Mouse (Mus musculus) forebrain, embryonic 14.5 days (tissue): Measurements from ENCODE around the gene Lama1. TPM values are rescaled to one million over a fixed set of nuclear protein-coding genes. Genes with fewer than 3 reads are reported as not detected.
A peak's percentile ranks its signal among the peaks of the same experiment; 100 is the strongest.

Experiments
- ATAC-seq: fragments of 200-750 bp; cut with Nextera tagmentation; 2 replicates; pipeline ENCODE4 v1.8.0; 2017; ENCODE audit warnings: mild to moderate bottlenecking, moderate library complexity
- DNase-seq: peaks from one replicate; pipeline ENCODE4 v3.0.0-alpha.2; 2015; ENCODE audit warnings: low spot score
- H3K27ac ChIP-seq: fragments of 300-500 bp; sonication (generic); 2 replicates; pipeline ENCODE4 v1.5.1; 2014; ENCODE audit warnings: low read depth, mild to moderate bottlenecking, control low read depth, low read length, moderate library complexity
- H3K27me3 ChIP-seq: fragments of 300-500 bp; sonication (generic); replicated peaks from 2 replicates; pipeline ENCODE4 v1.6.1; 2014; ENCODE audit warnings: low read length, control low read depth, mixed read lengths; ENCODE audit not compliant: control insufficient read depth, insufficient read depth
- H3K36me3 ChIP-seq: fragments of 300-500 bp; sonication (generic); 2 replicates; pipeline ENCODE4 v1.6.1; 2014; ENCODE audit warnings: low read length, control low read depth; ENCODE audit not compliant: control insufficient read depth, insufficient read depth
- H3K4me1 ChIP-seq: fragments of 300-500 bp; sonication (generic); 2 replicates; pipeline ENCODE4 v1.6.1; 2014; ENCODE audit warnings: antibody characterized with exemption, low read length, control low read depth; ENCODE audit not compliant: control insufficient read depth, insufficient read depth
- H3K4me2 ChIP-seq: fragments of 300-500 bp; sonication (generic); 2 replicates; pipeline ENCODE4 v1.6.1; 2014; ENCODE audit warnings: mild to moderate bottlenecking, control low read depth, low read length
- H3K4me3 ChIP-seq: fragments of 300-500 bp; sonication (generic); 2 replicates; pipeline ENCODE4 v1.5.1; 2014; ENCODE audit warnings: low read depth, low read length, control low read depth
- H3K9ac ChIP-seq: fragments of 300-500 bp; sonication (generic); 2 replicates; pipeline ENCODE4 v1.6.1; 2014; ENCODE audit warnings: mild to moderate bottlenecking, low read length, control low read depth, moderate library complexity
- H3K9me3 ChIP-seq: fragments of 300-500 bp; sonication (generic); replicated peaks from 2 replicates; pipeline ENCODE4 v1.6.1; 2016; ENCODE audit warnings: low read length, control low read depth, mixed read lengths; ENCODE audit not compliant: control insufficient read depth
- WGBS: fragments of 180-500 bp; shearing (Covaris S2); extraction: QIAGEN DNeasy Blood & Tissue Kit; methylation state at CpG from one replicate; pipeline ENCODE4 v1.1.7; 2014; 5-methylcytosine and 5-hydroxymethylcytosine counted together
- polyA plus RNA-seq: library from polyadenylated mRNA; unstranded; fragments of >200 nt; fragmentation: Nextera tagmentation; extraction: Ambion mirVana; gene quantifications from 2 replicates; pipeline ENCODE4 v1.2.1, GENCODE M21; 2014

The Lama1 gene
- polyA plus RNA-seq, 1 experiment from 2014 or later, result 5.4 TPM

GRCm38 (mm10) chr17:67690689-67691088 is 6.4 kb upstream of the Lama1 start:
- ATAC-seq, result no peak
- Histone ChIP-seq H3K4me3 (no peak overlapping the region), H3K4me1 (no peaks in the 10 kb centered on the region), H3K9ac (no peak overlapping the region), H3K4me2 (no peak overlapping the region), H3K36me3 (no peaks in the 10 kb centered on the region), H3K27ac (no peak overlapping the region), H3K27me3 (no peaks in the 10 kb centered on the region), H3K9me3 (no peaks in the 10 kb centered on the region)
- 84% methylated on average over 4 of the region's 4 CpGs for WGBS
- no peak for DNase-seq

DNA sequence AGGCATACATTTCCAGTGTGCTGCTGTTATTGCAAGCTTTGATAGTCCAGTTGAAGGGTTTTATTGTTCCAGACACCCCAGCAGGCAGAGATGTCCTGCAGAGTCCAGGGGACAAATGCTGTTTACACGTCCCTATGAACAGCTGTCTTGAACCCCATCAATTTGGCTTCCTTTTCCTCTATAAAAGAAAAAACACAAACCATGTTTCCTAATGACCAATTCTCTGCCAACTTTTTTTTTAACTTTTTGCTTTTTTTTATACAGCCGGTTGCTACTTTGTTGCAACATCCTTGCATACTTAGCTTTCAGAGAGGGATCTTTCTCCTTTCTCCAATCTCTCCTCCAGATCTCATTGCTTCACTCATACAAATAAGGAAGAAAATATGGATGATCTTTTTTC is 4.4 kb upstream of the Lama1 start:
- no peak for ATAC-seq
- H3K36me3 ChIP-seq, result no peaks in the 10 kb centered on the region
- H3K9ac ChIP-seq, result no peak overlapping the region
- no peaks in the 10 kb centered on the region for H3K9me3 ChIP-seq
- no peak overlapping the region for H3K4me2 ChIP-seq
- no peak overlapping the region for H3K27ac ChIP-seq
- WGBS, result 50% methylated on average over 2 of the region's 2 CpGs
- H3K4me1 ChIP-seq, result peaks cover 1% of the 10 kb centered on the region; the same call in 1 of the 2 replicates
- DNase-seq, result no peak
- H3K4me3 ChIP-seq, result no peak overlapping the region
- no peaks in the 10 kb centered on the region for H3K27me3 ChIP-seq

DNA sequence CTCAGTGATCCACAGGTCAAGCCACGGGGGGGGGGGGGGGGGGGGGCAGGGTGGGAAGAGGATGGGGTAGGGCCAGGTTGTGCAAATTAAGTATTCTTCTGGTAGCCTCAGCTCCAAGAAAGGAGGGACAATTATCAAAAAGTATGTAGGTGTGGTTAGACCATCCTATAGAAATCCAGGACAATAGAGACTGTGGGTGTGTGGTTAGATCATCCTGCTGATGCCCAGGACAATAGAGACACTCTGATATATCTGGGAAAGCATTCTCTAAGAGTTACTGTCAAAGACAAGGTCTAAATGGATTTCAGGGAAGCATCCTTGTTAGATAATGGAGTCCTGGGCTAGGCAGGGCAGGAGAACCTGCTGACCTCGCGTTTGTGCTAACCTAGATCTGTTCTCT is 3.2 kb upstream of the Lama1 start:
- peaks cover 6% of the 10 kb centered on the region; the same call in 1 of the 2 replicates for H3K4me1 ChIP-seq
- no peak overlapping the region for H3K9ac ChIP-seq
- no peak overlapping the region for H3K4me3 ChIP-seq
- no peaks in the 10 kb centered on the region for H3K36me3 ChIP-seq
- H3K27ac ChIP-seq, result no peak overlapping the region
- no peak for DNase-seq
- WGBS, result 53% methylated on average over 3 of the region's 3 CpGs
- no peak overlapping the region for H3K4me2 ChIP-seq
- no peaks in the 10 kb centered on the region for H3K9me3 ChIP-seq
- no peak for ATAC-seq
- H3K27me3 ChIP-seq, result no peaks in the 10 kb centered on the region

DNA sequence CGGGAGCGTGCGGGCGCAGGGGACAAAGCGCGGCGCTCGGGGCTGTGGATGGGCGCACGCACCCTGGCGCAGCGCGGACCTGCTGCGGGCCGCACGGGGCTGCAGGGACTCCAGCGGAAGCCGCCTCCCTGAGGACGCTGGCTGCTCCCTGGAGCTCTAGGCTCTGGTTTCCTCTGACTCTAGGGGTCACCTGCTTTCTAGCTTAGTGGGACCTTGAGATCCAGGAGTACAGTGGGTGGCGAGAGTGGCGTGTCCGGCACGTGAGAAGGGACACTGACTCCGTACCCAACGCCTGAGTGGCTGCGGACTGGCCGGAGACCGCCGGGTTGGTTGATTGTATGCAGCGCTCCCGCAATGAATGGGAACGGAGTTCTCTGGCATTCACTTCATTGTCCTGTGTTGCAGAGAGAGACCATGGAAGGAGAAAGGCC is 417 bp downstream of the Lama1 start:
- Histone ChIP-seq H3K9me3 (no peaks in the 10 kb centered on the region), H3K27me3 (no peaks in the 10 kb centered on the region), H3K27ac (peak overlapping the region; percentile 65), H3K4me3 (peak overlapping the region; percentile 81), H3K4me1 (peaks cover 12% of the 10 kb centered on the region), H3K4me2 (peak overlapping the region; percentile 96), H3K9ac (peak overlapping the region; percentile 77), H3K36me3 (no peaks in the 10 kb centered on the region)
- ATAC-seq (peak; percentile 75), DNase-seq (peak; percentile 52)
- WGBS, result 1% methylated on average over 31 of the region's 32 CpGs

GRCm38 (mm10) chr17:67698301-67698700 is 1.2 kb downstream of the Lama1 start:
- H3K4me1 ChIP-seq, result peaks cover 12% of the 10 kb centered on the region
- peak overlapping the region; percentile 77 for H3K9ac ChIP-seq
- peak overlapping the region; percentile 15; the same call in 1 of the 2 replicates for H3K27ac ChIP-seq
- 0% methylated on average over 13 of the region's 13 CpGs for WGBS
- H3K4me2 ChIP-seq, result peak overlapping the region; percentile 96
- H3K9me3 ChIP-seq, result no peaks in the 10 kb centered on the region
- H3K4me3 ChIP-seq, result peak overlapping the region; percentile 81
- DNase-seq (peak; percentile 84), ATAC-seq (peak; percentile 70)
- H3K27me3 ChIP-seq, result no peaks in the 10 kb centered on the region
- no peaks in the 10 kb centered on the region for H3K36me3 ChIP-seq

GRCm38 (mm10) chr17:67701761-67702160 is 4.7 kb downstream of the Lama1 start:
- H3K9ac ChIP-seq, result no peak overlapping the region
- H3K27ac ChIP-seq, result no peak overlapping the region
- H3K4me3 ChIP-seq, result no peak overlapping the region
- ATAC-seq (no peak), DNase-seq (no peak)
- H3K4me2 ChIP-seq, result no peak overlapping the region
- no peaks in the 10 kb centered on the region for H3K36me3 ChIP-seq
- no peaks in the 10 kb centered on the region for H3K27me3 ChIP-seq
- 8% methylated on average over 8 of the region's 9 CpGs for WGBS
- H3K4me1 ChIP-seq, result peaks cover 12% of the 10 kb centered on the region
- H3K9me3 ChIP-seq, result no peaks in the 10 kb centered on the region

GRCm38 (mm10) chr17:67702941-67703340 is 5.9 kb downstream of the Lama1 start:
- Histone ChIP-seq H3K27ac (no peak overlapping the region), H3K4me1 (peaks cover 8% of the 10 kb centered on the region), H3K9me3 (no peaks in the 10 kb centered on the region), H3K36me3 (no peaks in the 10 kb centered on the region), H3K4me3 (no peak overlapping the region), H3K4me2 (no peak overlapping the region), H3K27me3 (no peaks in the 10 kb centered on the region), H3K9ac (no peak overlapping the region)
- no peak for DNase-seq
- no peak for ATAC-seq
- WGBS, result 36% methylated on average over 3 of the region's 3 CpGs

DNA sequence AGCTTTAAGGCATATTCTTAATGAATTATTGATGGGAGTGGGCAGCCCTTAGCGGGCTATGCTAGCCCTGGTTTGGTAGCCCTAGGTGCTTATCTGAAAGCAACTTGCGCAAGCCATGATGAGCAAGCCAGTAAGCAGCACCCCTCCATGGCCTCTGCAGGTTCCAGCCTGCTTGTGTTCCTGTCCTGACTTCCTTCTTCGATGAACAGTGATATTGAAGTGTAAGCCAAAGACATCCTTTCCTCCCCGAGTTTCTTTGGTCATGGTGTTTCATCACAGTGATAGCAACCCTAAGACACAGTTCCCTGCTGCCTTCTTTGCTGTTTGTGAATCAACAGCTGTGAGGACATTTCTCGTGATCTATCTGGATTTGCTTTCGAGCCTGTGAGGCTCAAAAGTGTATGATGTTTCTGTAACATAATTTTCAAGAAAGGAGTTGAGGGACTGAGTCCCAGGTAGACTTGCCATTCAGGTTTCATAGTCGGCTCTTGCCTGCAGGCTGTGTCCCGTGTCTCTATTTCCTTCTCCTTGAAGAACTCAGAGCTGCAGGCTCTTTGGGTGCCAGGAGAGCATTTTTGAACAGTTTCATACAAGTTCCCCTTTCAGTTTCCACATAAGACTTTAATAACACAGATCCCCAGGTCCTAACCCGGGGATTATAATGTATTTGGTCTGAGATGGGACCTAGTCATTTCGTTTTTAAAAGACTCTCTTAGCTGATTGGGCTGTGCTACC is 8.1 kb downstream of the Lama1 start:
- Histone ChIP-seq H3K36me3 (no peaks in the 10 kb centered on the region), H3K27me3 (no peaks in the 10 kb centered on the region), H3K4me1 (peaks cover 7% of the 10 kb centered on the region), H3K9me3 (no peaks in the 10 kb centered on the region), H3K4me3 (no peak overlapping the region), H3K4me2 (no peak overlapping the region), H3K9ac (no peak overlapping the region), H3K27ac (no peak overlapping the region)
- ATAC-seq (no peak), DNase-seq (no peak)
- WGBS, result 86% methylated on average over 10 of the region's 10 CpGs

GRCm38 (mm10) chr17:67706372-67706771 is 9.3 kb downstream of the Lama1 start:
- H3K27ac ChIP-seq, result no peak overlapping the region
- 90% methylated on average over 5 of the region's 5 CpGs for WGBS
- no peak for ATAC-seq
- DNase-seq, result no peak
- H3K9ac ChIP-seq, result no peak overlapping the region
- no peaks in the 10 kb centered on the region for H3K36me3 ChIP-seq
- no peaks in the 10 kb centered on the region for H3K27me3 ChIP-seq
- H3K4me2 ChIP-seq, result no peak overlapping the region
- no peak overlapping the region for H3K4me3 ChIP-seq
- H3K9me3 ChIP-seq, result no peaks in the 10 kb centered on the region
- peaks cover 5% of the 10 kb centered on the region for H3K4me1 ChIP-seq
